Comparison of ENCODE assay signal across 7 mouse cellular contexts in the genomic region with DNA sequence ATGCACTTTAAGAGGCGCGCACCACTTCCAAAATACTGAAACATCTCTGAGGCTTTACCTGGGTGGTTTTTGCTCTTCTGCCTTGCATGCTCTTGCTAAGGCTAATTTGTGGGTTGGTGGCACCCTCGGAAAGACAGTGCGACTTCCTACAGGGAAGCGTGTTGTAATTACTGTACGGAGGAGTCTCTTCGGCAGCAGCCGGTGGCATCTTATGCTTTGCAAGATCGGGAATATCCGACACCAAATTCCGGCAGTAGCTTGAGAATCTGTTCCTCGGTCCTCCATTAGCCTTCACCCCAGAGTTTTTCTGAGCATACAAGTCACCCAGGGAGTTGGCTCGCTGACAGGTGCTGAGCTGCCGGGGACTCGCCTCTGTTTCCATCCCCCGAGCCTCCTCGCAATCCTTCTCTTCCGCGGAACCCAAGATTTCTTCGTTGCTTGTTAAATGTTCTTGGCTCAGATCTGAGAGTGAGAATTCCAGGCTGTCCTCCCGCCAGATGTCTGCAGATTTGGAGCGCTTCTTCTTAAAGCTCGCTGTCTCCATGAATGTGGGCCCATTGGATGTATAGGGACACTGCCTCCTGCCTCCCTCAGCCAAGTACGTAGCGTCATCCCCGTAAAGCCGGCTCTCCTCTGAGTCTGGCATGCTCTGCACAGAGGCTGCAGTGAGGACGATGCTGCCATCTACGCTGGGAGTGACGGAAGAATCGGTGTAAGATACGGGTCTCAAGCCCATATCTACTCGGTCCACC.
DNase-seq lines count a peak whose midpoint lies in the region; ATAC-seq lines count a peak whose summit lies in the region.

No protein-coding gene starts in this region.

- ATAC-seq in megakaryocyte, adult 5-6 weeks (ENCODE audit: poor library complexity, severe bottlenecking) = no peak
- no peak for ATAC-seq in intestine, embryonic 16.5 days

- peaks cover 17% of the 10 kb centered on the region for H3K9me3 ChIP-seq in megakaryocyte, embryonic 14.5 days
- H3K9me3 ChIP-seq in intestine, embryonic 16.5 days (ENCODE audit: control insufficient read depth, low read length) = no peaks in the 10 kb centered on the region; the same call in 1 of the 2 replicates

- H3K36me3 ChIP-seq in megakaryocyte, embryonic 14.5 days (replicated peaks; ENCODE audit: low read length) = peaks cover 54% of the 10 kb centered on the region
- no peaks in the 10 kb centered on the region; the same call in 1 of the 2 replicates for H3K36me3 ChIP-seq in intestine, embryonic 16.5 days (ENCODE audit: control insufficient read depth, insufficient read depth, low read length)

- no peak overlapping the region for H3K9ac ChIP-seq in intestine, embryonic 16.5 days (ENCODE audit: low read depth, low read length)

- peaks cover 34% of the 10 kb centered on the region for H3K4me1 ChIP-seq in megakaryocyte, embryonic 14.5 days
- H3K4me1 ChIP-seq in intestine, embryonic 16.5 days (ENCODE audit: control insufficient read depth, insufficient read depth, low read length) = no peaks in the 10 kb centered on the region

- no peak overlapping the region for H3K4me2 ChIP-seq in intestine, embryonic 16.5 days (ENCODE audit: low read depth, low read length)

- WGBS in intestine, embryonic 16.5 days = 83% methylated on average over 33 of the region's 33 CpGs

- no peaks in the 10 kb centered on the region for H3K27me3 ChIP-seq in megakaryocyte, embryonic 14.5 days (replicated peaks)
- no peaks in the 10 kb centered on the region for H3K27me3 ChIP-seq in intestine, embryonic 16.5 days (replicated peaks; ENCODE audit: control insufficient read depth, insufficient read depth, low read length)

- no peak overlapping the region for H3K27ac ChIP-seq in intestine, embryonic 16.5 days (ENCODE audit: low read length)

- peak overlapping the region; percentile 28 for H3K4me3 ChIP-seq in megakaryocyte, embryonic 14.5 days (replicated peaks)
- no peak overlapping the region for H3K4me3 ChIP-seq in intestine, embryonic 16.5 days (ENCODE audit: low read length)

- DNase-seq in cerebellum, postnatal 10 days = peak; percentile 73 to 75
- peak; percentile 42 to 56 for DNase-seq in gastrocnemius, postnatal 4 days (ENCODE audit: low spot score in 2 of 2)
- DNase-seq in right cerebral cortex, postnatal 36 days (ENCODE audit: low spot score in 2 of 2) = peak; percentile 71 to 81
- DNase-seq in adrenal gland, postnatal 14 days = no peak
